Mouse (Mus musculus) G1E (cell line): ENCODE measurements around the gene Smarcd2. TPM values are rescaled to one million over a fixed set of nuclear protein-coding genes. Genes with fewer than 3 reads are reported as not detected.

Experiments
- ATAC-seq: 2 replicates; pipeline ENCODE4 v1.8.0; 2016; ENCODE audit warnings: mild to moderate bottlenecking; ENCODE audit not compliant: insufficient number of reproducible peaks, poor library complexity, low FRiP score, severe bottlenecking; ENCODE audit errors: extremely low read depth
- DNase-seq: peaks from one replicate; pipeline ENCODE4 v3.0.0; 2012; ENCODE audit warnings: low spot score
- H3K27me3 ChIP-seq: 2 replicates; pipeline ENCODE4 v1.6.1; 2012; ENCODE audit warnings: mild to moderate bottlenecking, low read length, inconsistent platforms; ENCODE audit not compliant: insufficient read depth
- H3K36me3 ChIP-seq: replicated peaks from 2 replicates; pipeline ENCODE3; 2012; ENCODE audit warnings: mild to moderate bottlenecking, inconsistent platforms
- H3K4me1 ChIP-seq: 2 replicates; pipeline ENCODE4 v1.6.1; 2012; ENCODE audit warnings: low read depth, low read length, inconsistent platforms, mixed read lengths; ENCODE audit not compliant: insufficient read depth
- H3K4me3 ChIP-seq: 2 replicates; pipeline ENCODE4 v1.5.1; 2012; ENCODE audit warnings: low read depth, mild to moderate bottlenecking, inconsistent platforms, low read length, moderate library complexity, mixed read lengths
- H3K9me3 ChIP-seq: replicated peaks from 2 replicates; pipeline ENCODE4 v1.6.1; 2012; ENCODE audit warnings: inconsistent platforms
- CTCF ChIP-seq: IDR thresholded peaks from 2 replicates; pipeline ENCODE4 v1.5.1; 2012; ENCODE audit warnings: low read depth, low read length, inconsistent platforms, mixed read lengths
- GATA1 ChIP-seq: IDR thresholded peaks from 2 replicates; pipeline ENCODE4 v1.6.1; 2012; ENCODE audit warnings: borderline replicate concordance, low read length, inconsistent platforms, mixed read lengths
- GATA2 ChIP-seq: IDR thresholded peaks from 2 replicates; pipeline ENCODE4 v1.6.1; 2012; ENCODE audit warnings: low read depth, low read length, inconsistent platforms, borderline replicate concordance
- POLR2AphosphoS5 ChIP-seq: IDR thresholded peaks from 2 replicates; pipeline ENCODE4 v1.6.1; 2012; ENCODE audit warnings: low read depth, low read length, inconsistent platforms; ENCODE audit not compliant: insufficient replicate concordance
- TAL1 ChIP-seq: conservative IDR thresholded peaks from 2 replicates; pipeline ENCODE4 v1.6.1; 2012; ENCODE audit warnings: low read depth, low read length, inconsistent platforms, mixed read lengths
- polyA plus RNA-seq: library from polyadenylated mRNA; stranded (reverse); fragments of >175 nt; gene quantifications from 2 replicates; pipeline ENCODE4 v1.2.3, GENCODE M21; 2012
- total RNA-seq, 2 experiments: library from RNA; stranded (forward) in 1 of 2; stranded (reverse) in 1 of 2; fragments of 200-1000 nt in 1 of 2; fragments of >200 nt in 1 of 2; fragmentation: Nextera tagmentation in 1 of 2; gene quantifications; 2 replicates each; pipeline ENCODE4 v1.2.3; 2014 to 2017

The Smarcd2 gene
- total RNA-seq (2014; fragmentation: Nextera tagmentation) (94.1 and 113 TPM in 2 replicates), total RNA-seq (2017) (139 and 149 TPM in 2 replicates), polyA plus RNA-seq (138 and 154 TPM in 2 replicates)

- peaks cover 33% of the 10 kb centered on the region for H3K36me3 ChIP-seq
- ATAC-seq (peak; percentile 90), DNase-seq (peak; percentile 92)
- H3K4me1 ChIP-seq: peaks cover 69% of the 10 kb centered on the region
- H3K4me3 ChIP-seq: peak within 1 kb of the TSS; percentile 92
- TF ChIP-seq TAL1 (no peak), CTCF (no peak), GATA2 (no peak), POLR2AphosphoS5 (no peak), GATA1 (no peak)
- H3K27me3 ChIP-seq: peaks cover 7% of the 10 kb centered on the region
- H3K9me3 ChIP-seq: no peaks in the 10 kb centered on the region
These were observed at the start of gene Smarcd2 for GRCm38 (mm10) chr11:106272644-106273310. Smarcd2 (minus strand) TSS chr11:106272972.

- no peak for TF ChIP-seq TAL1
- TF ChIP-seq CTCF: no peak
- TF ChIP-seq POLR2AphosphoS5: no peak
- TF ChIP-seq GATA1: no peak
- TF ChIP-seq GATA2: no peak
- Histone ChIP-seq H3K36me3 (no peaks in the 10 kb centered on the region), H3K4me1 (peaks cover 6% of the 10 kb centered on the region; the same call in 1 of the 2 replicates), H3K27me3 (peaks cover 55% of the 10 kb centered on the region), H3K9me3 (no peaks in the 10 kb centered on the region), H3K4me3 (no peak overlapping the region)
- no peak for ATAC-seq
- DNase-seq: no peak
These were observed 45.9 kb upstream of the Smarcd2 start for GRCm38 (mm10) chr11:106318406-106319366.

DNA sequence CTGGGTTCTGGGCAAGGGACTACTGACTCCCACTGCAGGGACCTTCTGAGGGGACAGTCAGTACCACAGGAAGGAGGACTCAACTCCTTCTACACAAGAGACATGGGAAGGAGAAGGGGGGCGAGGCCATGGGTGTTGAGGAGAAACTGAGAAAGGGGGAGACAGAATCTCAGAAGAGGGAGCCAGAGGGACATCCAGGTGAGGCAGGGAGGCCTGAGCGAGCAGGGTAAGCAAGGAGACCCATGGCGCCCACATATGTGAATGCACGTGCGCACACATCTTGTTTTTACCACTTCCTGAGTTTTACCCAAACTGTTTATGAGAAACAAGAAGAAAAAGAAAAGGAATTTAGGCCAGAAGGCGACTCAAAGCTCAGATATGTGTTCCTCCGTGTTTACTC, 45.0 kb upstream of the Smarcd2 start:
- Histone ChIP-seq H3K27me3 (peaks cover 59% of the 10 kb centered on the region), H3K4me3 (no peak overlapping the region), H3K4me1 (peaks cover 10% of the 10 kb centered on the region; the same call in 1 of the 2 replicates), H3K36me3 (no peaks in the 10 kb centered on the region), H3K9me3 (no peaks in the 10 kb centered on the region)
- TF ChIP-seq TAL1 (no peak), CTCF (no peak), GATA2 (no peak), GATA1 (no peak), POLR2AphosphoS5 (no peak)
- ATAC-seq (no peak), DNase-seq (no peak)

- TF ChIP-seq POLR2AphosphoS5 (no peak), GATA1 (no peak), GATA2 (no peak), CTCF (no peak), TAL1 (no peak)
- Histone ChIP-seq H3K9me3 (no peaks in the 10 kb centered on the region), H3K36me3 (no peaks in the 10 kb centered on the region), H3K27me3 (peaks cover 54% of the 10 kb centered on the region), H3K4me3 (no peak overlapping the region), H3K4me1 (peaks cover 10% of the 10 kb centered on the region; the same call in 1 of the 2 replicates)
- no peak for ATAC-seq
- DNase-seq: no peak
These were observed 43.6 kb upstream of the Smarcd2 start for GRCm38 (mm10) chr11:106316416-106316815.

- DNase-seq (no peak), ATAC-seq (no peak)
- Histone ChIP-seq H3K4me3 (no peak within 1 kb of the TSS), H3K36me3 (no peaks in the 10 kb centered on the region), H3K9me3 (no peaks in the 10 kb centered on the region), H3K27me3 (peaks cover 52% of the 10 kb centered on the region), H3K4me1 (peaks cover 10% of the 10 kb centered on the region; the same call in 1 of the 2 replicates)
- no peak for TF ChIP-seq TAL1
- TF ChIP-seq POLR2AphosphoS5: no peak
- no peak for TF ChIP-seq CTCF
- TF ChIP-seq GATA1: no peak
- no peak for TF ChIP-seq GATA2
These were observed 41.6 kb upstream of the Smarcd2 start, which contains the start of gene Cd79b for GRCm38 (mm10) chr11:106314333-106314812. Cd79b (minus strand) TSS chr11:106314762.

DNA sequence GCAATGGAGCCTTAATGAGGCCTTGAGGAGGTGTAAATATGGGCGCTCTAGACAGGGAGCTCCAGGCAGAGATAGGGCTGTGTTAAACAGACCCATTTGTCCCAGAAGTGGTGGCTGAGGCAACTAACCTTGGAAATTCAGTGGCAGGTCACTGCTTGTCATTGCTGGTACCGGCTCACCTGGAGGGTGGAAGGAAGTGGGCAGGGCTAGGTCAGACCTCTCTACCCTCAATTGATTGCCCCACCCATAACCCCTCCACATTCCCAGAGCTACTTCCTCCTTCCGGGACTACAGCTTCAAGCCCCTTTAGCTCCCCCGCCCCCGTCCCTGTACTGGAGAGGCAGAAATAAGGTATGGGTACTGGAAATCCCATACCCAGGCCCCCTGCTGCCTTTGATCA, 40.8 kb upstream of the Smarcd2 start:
- no peaks in the 10 kb centered on the region for H3K9me3 ChIP-seq
- ATAC-seq (no peak), DNase-seq (no peak)
- peaks cover 48% of the 10 kb centered on the region for H3K27me3 ChIP-seq
- peaks cover 10% of the 10 kb centered on the region; the same call in 1 of the 2 replicates for H3K4me1 ChIP-seq
- no peak overlapping the region for H3K4me3 ChIP-seq
- no peaks in the 10 kb centered on the region for H3K36me3 ChIP-seq
- TF ChIP-seq GATA1 (no peak), POLR2AphosphoS5 (no peak), GATA2 (no peak), TAL1 (no peak), CTCF (no peak)
